Mouse (Mus musculus) frontal cortex, postnatal 25 days (tissue): Measurements from ENCODE around the gene Eif2ak3.
A peak's percentile ranks its signal among the peaks of the same experiment; 100 is the strongest.

Source experiments
- DNase-seq, 2 experiments: peaks; one replicate each; pipeline ENCODE4 v3.0.0; 2022; ENCODE audit warnings: low spot score in 2 of 2

Eif2ak3 gene

GRCm38 (mm10) chr6:70903689-70904088, 59.4 kb downstream of the Eif2ak3 start:
- DNase-seq = no peak

DNA sequence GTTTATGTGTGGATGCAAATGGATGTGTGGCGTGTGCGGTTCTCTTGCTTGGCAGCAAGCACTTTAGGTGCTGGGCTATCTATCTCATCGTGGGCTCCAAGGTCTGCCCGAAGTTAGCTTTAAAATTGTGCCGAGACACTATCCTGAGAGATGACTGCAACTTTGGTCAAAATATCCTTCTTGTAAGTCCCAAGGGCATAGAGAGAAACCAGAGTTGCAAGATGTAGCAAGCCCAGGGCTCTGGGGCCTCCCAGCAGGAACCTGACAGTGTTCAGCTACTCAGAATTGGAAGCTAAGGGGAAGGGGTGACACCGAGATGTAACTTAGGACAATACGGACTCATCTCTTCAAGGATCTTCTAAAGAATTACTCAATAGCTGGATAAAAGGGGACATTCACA, 65.3 kb downstream of the Eif2ak3 start:
- no peak for DNase-seq

- DNase-seq = no peak
Observed at GRCm38 (mm10) chr6:70910285-70910684, 66.0 kb downstream of the Eif2ak3 start.

- DNase-seq = no peak
Observed at GRCm38 (mm10) chr6:70911668-70912395, 67.5 kb downstream of the Eif2ak3 start.

GRCm38 (mm10) chr6:70912396-70912765, 68.1 kb downstream of the Eif2ak3 start:
- no peak for DNase-seq

- DNase-seq = no peak
Observed at GRCm38 (mm10) chr6:70918827-70919226, 74.5 kb downstream of the Eif2ak3 start, which contains the start of gene Tex37. Tex37 (minus strand) TSS chr6:70918927.

GRCm38 (mm10) chr6:70921274-70922074, 77.2 kb downstream of the Eif2ak3 start:
- DNase-seq = peak; percentile 11 to 26

GRCm38 (mm10) chr6:70931801-70932200, 87.5 kb downstream of the Eif2ak3 start:
- DNase-seq = no peak

- DNase-seq = no peak
Observed at GRCm38 (mm10) chr6:70953274-70953673, 109.0 kb downstream of the Eif2ak3 start.

GRCm38 (mm10) chr6:70954040-70954439, 109.7 kb downstream of the Eif2ak3 start:
- no peak for DNase-seq
